Mouse (Mus musculus): ENCODE measurements around the gene Ccdc185. TPM values are rescaled to one million over a fixed set of nuclear protein-coding genes. Genes with fewer than 3 reads are reported as not detected.

The Ccdc185 gene
- total RNA-seq (2021) = not detected

GRCm38 (mm10) chr1:182749080-182749479, at the start of gene Ccdc185:
Gene Ccdc185 (minus strand): TSS chr1:182749180.
- no peak for DNase-seq (ENCODE audit: low spot score in 2 of 2)
- intact Hi-C loops (cut with DNase I) = no loop called here

DNA sequence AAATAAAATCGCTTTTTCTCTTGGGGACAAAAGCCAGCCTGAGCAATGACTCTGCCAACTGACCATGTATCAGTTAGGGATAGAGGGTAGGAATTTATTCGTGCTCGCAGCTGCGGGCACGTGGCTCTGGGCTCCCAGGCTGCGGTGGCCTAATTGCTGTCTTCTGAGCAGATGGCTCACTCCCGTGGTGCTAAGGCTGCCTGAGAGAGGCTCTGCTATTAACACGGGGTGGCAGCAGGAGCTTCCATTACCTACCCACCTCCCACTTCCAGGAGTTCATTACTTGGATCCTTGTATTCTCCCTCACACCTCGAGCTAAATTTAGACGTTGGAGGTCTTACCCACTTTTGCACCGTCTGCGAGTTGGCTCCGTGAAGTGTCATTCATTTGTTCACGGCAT, 48.1 kb upstream of the Ccdc185 start:
- intact Hi-C loops (cut with DNase I) = no loop called here

GRCm38 (mm10) chr1:182794628-182795027, 45.6 kb upstream of the Ccdc185 start:
- DNase-seq (ENCODE audit: low spot score in 2 of 2) = peak; percentile 61 to 94
- intact Hi-C loops (cut with DNase I) = loop anchor here (1.0 to 5.0 kb wide), 4 partner anchors 30 to 168 kb away; no protein-coding TSS in a partner anchor

More for the DNA sequence above, 48.1 kb upstream of the Ccdc185 start:
- DNase-seq (ENCODE audit: low spot score in 2 of 2) = peak; percentile 45 to 74

- intact Hi-C loops (cut with DNase I) = loop anchor here (1.0 to 5.0 kb wide), 4 partner anchors 30 to 168 kb away; no protein-coding TSS in a partner anchor
- DNase-seq (ENCODE audit: low spot score in 2 of 2) = peak; percentile 44 to 94
These were observed 45.2 kb upstream of the Ccdc185 start for GRCm38 (mm10) chr1:182794221-182794620.

- intact Hi-C loops (cut with DNase I) = loop anchor here (2.0 to 5.0 kb wide), 3 partner anchors 115 to 238 kb away; no protein-coding TSS in a partner anchor
- peak; percentile 69 to 93 for DNase-seq (ENCODE audit: low spot score in 2 of 2)
These were observed 43.6 kb upstream of the Ccdc185 start for GRCm38 (mm10) chr1:182792521-182793071.

DNA sequence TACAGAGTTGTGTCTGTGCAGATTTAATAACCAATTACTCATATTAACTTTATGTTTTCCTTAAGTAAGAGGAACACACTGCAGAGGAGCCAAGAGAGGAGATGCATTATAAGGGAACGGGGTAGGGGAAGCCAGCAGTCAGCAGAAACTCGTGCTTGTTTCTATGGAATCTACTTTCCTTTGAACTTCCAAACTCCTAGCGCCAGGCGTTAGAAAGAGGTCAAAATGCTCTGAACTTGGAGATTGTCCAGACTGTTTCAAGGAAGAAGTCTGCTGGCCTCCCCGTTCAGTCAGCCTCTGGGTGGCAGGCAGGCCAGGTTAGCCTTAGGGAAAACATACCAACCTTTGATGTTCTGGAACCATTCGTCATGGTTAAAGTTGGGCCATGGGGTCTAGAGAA, 39.9 kb upstream of the Ccdc185 start:
- intact Hi-C loops (cut with DNase I) = no loop called here
- DNase-seq (ENCODE audit: low spot score in 2 of 2) = no peak

- intact Hi-C loops (cut with DNase I) = no loop called here
- no peak for DNase-seq (ENCODE audit: low spot score in 2 of 2)
These were observed 38.0 kb upstream of the Ccdc185 start for GRCm38 (mm10) chr1:182787030-182787429.

DNA sequence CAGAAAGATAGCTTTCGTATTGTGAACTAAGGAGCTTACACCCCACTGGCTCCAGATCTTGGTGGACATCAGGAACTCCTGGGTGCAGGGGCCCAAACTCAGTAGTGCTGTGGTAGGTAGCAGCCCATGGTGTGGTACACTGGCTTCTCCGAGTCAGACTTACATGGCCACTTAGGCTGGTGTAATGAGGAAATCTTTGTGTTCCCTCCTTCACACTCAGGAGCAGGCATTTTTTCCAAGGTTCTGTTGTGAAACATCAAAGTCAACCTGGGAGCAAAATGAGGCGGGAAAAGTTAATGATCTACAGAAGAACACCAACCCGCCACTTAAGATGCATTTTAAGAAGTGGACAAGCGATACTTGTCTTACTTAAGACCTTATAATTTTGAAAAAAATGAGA, 36.5 kb upstream of the Ccdc185 start:
- DNase-seq (ENCODE audit: low spot score in 2 of 2) = no peak

GRCm38 (mm10) chr1:182784784-182785183, 35.8 kb upstream of the Ccdc185 start:
- intact Hi-C loops (cut with DNase I) = no loop called here
- DNase-seq (ENCODE audit: low spot score in 2 of 2) = no peak

More for the DNA sequence above, 36.5 kb upstream of the Ccdc185 start:
- intact Hi-C loops (cut with DNase I) = no loop called here

DNA sequence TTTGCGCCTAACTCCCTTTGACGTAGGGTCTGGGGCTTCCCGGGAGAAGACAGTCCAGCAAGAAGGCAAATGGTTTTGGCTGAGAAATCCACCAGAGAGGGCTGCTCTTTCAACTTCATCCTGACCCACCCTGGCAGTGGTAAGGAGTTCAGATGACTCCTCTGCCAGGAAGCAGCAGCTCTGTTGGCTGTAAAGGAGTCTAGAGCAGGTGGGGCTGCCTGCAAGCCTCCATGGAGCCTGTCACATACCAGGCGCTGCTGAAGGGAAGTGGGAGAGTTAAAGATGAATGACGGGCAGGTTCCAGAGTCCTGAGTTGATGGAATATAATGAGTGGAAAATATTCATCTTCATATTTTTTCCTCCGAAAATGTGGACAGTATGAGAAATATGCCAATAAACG, 34.8 kb upstream of the Ccdc185 start:
- DNase-seq (ENCODE audit: low spot score in 2 of 2) = no peak
- intact Hi-C loops (cut with DNase I) = no loop called here

DNA sequence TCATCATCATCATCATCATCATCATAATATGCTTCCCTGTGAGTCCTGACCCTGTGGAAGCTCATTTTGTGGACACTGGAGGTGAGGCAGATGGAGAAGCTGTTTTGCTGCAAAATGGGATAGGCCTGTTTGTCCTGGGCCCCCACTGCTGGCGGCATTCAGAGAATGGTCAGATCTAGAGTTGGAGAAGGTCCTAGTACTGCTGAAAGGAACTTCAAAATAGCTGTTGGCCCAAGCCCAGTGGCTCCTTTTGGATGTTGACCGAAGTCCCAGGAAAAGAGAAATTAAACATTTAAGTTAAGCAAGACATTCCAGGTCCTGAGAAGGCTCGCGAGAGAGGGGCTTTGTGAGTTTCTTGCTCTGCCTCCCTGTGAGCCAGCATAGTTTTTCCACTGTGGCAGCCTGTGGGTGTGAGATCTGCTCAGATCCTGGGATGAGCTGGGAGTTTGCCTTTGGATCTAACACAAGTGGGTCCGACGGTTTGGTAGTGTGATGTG, 30.1 kb upstream of the Ccdc185 start:
- intact Hi-C loops (cut with DNase I) = no loop called here
- DNase-seq (ENCODE audit: low spot score in 2 of 2) = no peak

GRCm38 (mm10) chr1:182778225-182778624, 29.2 kb upstream of the Ccdc185 start:
- no peak for DNase-seq (ENCODE audit: low spot score in 2 of 2)
- intact Hi-C loops (cut with DNase I) = no loop called here

DNA sequence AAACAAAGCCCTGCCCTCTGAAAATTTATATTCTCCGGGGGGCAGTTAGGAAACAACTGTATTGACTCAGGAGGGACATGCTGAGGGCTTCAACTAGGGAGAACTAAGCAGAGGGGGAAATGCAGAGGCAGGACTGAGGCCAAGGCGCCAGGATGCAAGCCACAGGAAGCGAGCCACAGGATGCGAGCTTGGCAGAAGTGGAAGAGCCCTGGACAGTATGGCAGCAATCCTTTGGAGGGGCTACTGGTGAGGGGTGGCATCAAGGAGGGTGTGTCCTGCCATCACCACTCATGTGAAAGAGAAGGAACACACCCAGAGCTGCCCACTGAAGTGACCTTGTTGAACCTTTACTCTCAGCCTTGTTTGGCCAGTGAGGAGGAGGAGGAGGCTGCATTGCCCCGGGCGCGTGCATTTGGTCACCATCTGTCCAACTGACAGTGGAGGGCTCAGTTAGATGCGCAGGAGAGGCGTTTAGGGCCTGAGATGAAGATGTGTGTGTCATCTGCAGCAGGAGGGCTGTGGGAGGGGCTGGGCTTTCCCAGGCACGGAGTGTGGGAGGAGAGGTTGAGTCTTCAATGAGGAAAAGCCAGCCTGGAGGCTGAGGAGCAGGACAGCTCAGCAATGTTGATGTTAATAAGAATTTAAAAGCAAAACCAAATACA, 27.9 kb upstream of the Ccdc185 start:
- intact Hi-C loops (cut with DNase I) = no loop called here
- peak in 1 of 2 experiments; percentile 40 for DNase-seq (ENCODE audit: low spot score in 2 of 2)

DNA sequence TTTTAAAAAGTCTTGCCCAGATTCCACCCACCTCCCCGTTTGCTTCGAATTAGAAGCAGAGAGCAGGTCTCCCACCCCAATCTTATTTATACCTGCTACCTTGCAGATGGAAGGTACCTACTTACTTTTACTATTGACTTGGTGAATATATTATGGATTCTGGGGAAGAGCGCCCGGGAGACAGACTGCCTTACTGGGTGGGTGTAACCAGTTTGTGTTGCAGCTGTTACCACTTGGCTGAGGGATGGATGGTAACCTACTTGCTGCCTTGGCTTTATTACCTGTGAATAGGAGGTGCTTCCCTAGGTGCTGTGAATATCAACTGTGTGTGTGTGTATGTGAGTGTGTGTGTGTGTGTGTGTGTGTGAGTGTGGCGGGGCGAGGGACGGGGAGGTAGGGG, 26.6 kb upstream of the Ccdc185 start:
- no peak for DNase-seq (ENCODE audit: low spot score in 2 of 2)
- intact Hi-C loops (cut with DNase I) = no loop called here

- intact Hi-C loops (cut with DNase I) = loop anchor here (1.0 to 5.0 kb wide), 2 partner anchors 30 to 78 kb away; no protein-coding TSS in a partner anchor
- DNase-seq (ENCODE audit: low spot score in 2 of 2) = peak; percentile 16 to 39
These were observed 15.7 kb upstream of the Ccdc185 start for GRCm38 (mm10) chr1:182764541-182765281.

DNA sequence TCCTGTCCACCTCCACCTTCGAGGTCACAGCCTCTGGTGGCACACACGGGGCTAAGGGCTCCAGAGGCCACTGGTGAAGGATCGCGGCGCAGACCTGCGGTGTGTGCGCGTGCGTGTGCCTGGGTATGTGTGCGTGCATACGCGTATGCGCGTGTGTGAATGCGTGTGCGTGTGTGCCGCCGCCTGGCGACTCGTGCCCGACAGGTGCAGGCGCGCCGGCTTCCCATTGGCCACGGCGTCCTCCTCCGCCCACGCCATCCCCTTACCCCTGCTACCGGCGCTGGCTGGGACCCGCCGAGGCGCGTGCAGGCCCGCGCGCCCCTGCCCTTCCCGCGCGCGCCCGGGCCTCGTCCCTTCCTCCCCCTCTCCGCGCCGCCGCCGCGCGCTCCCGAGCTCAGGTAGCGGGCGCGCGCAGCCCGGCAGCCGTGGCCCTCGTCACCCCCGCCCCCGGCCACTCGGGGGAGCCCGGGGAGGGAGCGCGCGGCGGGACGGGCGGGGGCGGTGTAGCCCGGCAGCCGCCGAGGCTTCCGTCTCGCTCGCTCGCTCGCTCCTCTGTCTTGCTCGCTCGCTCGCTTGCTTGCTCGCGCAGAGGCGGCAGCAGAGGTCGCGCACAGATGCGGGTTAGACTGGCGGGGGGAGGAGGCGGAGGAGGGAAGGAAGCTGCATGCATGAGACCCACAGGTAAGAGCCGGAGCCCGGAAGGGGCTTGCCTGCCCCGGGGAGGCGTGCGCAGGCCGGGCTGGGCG, 14.9 kb upstream of the Ccdc185 start, which contains the start of gene Susd4:
Susd4 (plus strand) TSS at position 145 of the 746 bp plus-strand sequence.
- intact Hi-C loops (cut with DNase I) = loop anchor here (1.0 to 5.0 kb wide), 2 partner anchors 30 to 78 kb away; no protein-coding TSS in a partner anchor
- peak; percentile 90 to 92 for DNase-seq (ENCODE audit: low spot score in 2 of 2)

- intact Hi-C loops (cut with DNase I) = loop anchor here (5.0 kb wide), 1 partner anchor 79 kb away; no protein-coding TSS in a partner anchor
- DNase-seq (ENCODE audit: low spot score in 2 of 2) = no peak
These were observed 14.3 kb upstream of the Ccdc185 start for GRCm38 (mm10) chr1:182763191-182763715.

GRCm38 (mm10) chr1:182758783-182759182, 9.8 kb upstream of the Ccdc185 start:
- DNase-seq (ENCODE audit: low spot score in 2 of 2) = no peak
- intact Hi-C loops (cut with DNase I) = no loop called here

GRCm38 (mm10) chr1:182754865-182755264, 5.9 kb upstream of the Ccdc185 start:
- DNase-seq (ENCODE audit: low spot score in 2 of 2) = no peak
- intact Hi-C loops (cut with DNase I) = no loop called here

Measured in left cerebral cortex, postnatal 25 days (tissue).